Mouse (Mus musculus): ENCODE data around the gene Fermt3.

Fermt3 gene

GRCm38 (mm10) chr19:6972247-6972917 lies 46.9 kb downstream of the Fermt3 start:
- DNase-seq (ENCODE audit: low read depth, low spot score), result no peak

- DNase-seq (ENCODE audit: low read depth, low spot score), result peak; percentile 63
Observed at GRCm38 (mm10) chr19:6971644-6972043, 47.6 kb downstream of the Fermt3 start.

GRCm38 (mm10) chr19:6970460-6971085 lies 48.7 kb downstream of the Fermt3 start:
- no peak for DNase-seq (ENCODE audit: low read depth, low spot score)

GRCm38 (mm10) chr19:6969665-6970381 lies 49.4 kb downstream of the Fermt3 start:
- peak; percentile 74 for DNase-seq (ENCODE audit: low read depth, low spot score)

GRCm38 (mm10) chr19:6969291-6969664 lies 50.0 kb downstream of the Fermt3 start:
- no peak for DNase-seq (ENCODE audit: low read depth, low spot score)

GRCm38 (mm10) chr19:6968491-6969271 lies 50.6 kb downstream of the Fermt3 start:
- DNase-seq (ENCODE audit: low read depth, low spot score), result peak; percentile 63

GRCm38 (mm10) chr19:6956461-6956860 lies 62.8 kb downstream of the Fermt3 start:
- DNase-seq (ENCODE audit: low read depth, low spot score), result no peak

- DNase-seq (ENCODE audit: low read depth, low spot score), result no peak
Observed at GRCm38 (mm10) chr19:6955424-6955823, 63.8 kb downstream of the Fermt3 start.

- no peak for DNase-seq (ENCODE audit: low read depth, low spot score)
Observed at GRCm38 (mm10) chr19:6954046-6954445, 65.2 kb downstream of the Fermt3 start.

GRCm38 (mm10) chr19:6952712-6953037 lies 66.6 kb downstream of the Fermt3 start:
- DNase-seq (ENCODE audit: low read depth, low spot score), result no peak

- DNase-seq (ENCODE audit: low read depth, low spot score), result peak; percentile 63
Observed at GRCm38 (mm10) chr19:6951994-6952711, 67.1 kb downstream of the Fermt3 start.

- DNase-seq (ENCODE audit: low read depth, low spot score), result peak; percentile 97
Observed at GRCm38 (mm10) chr19:6951381-6951968, 67.8 kb downstream of the Fermt3 start.

GRCm38 (mm10) chr19:6950613-6951153 lies 68.6 kb downstream of the Fermt3 start:
- peak; percentile 83 for DNase-seq (ENCODE audit: low read depth, low spot score)

GRCm38 (mm10) chr19:6949951-6950350 lies 69.3 kb downstream of the Fermt3 start:
- DNase-seq (ENCODE audit: low read depth, low spot score), result no peak

- DNase-seq (ENCODE audit: low read depth, low spot score), result no peak
Observed at GRCm38 (mm10) chr19:6949532-6949931, 69.7 kb downstream of the Fermt3 start.
